Mouse (Mus musculus): ENCODE measurements around the gene Cdk4. TPM values are rescaled to one million over a fixed set of nuclear protein-coding genes. Genes with fewer than 3 reads are reported as not detected.

Cdk4 gene
- polyA plus RNA-seq, 1 experiment = 276 TPM

DNA sequence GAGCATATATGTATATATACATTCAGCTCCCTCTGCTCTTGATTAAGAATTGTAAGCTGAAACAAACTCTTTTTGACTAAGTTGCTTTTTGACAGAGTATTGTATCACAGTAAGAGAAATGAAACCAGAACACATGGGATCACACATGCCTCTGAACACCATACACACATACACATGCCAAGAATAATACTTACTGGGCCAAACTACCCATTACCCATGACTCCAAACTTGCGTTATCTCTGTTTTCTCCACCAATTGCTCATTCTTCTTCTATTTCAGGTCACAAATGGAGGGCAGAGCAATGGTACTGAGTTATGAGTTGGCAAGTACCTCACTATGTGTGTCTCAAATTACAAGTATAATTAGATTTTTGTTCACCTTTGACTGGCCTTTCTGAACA, 10.6 kb downstream of the Cdk4 start:
- H3K4me3 ChIP-seq = no peak overlapping the region
- no peak overlapping the region for H3ac ChIP-seq (ENCODE audit: control insufficient read depth, insufficient read length)
- H3K4me2 ChIP-seq (ENCODE audit: low read depth) = no peak overlapping the region
- peaks cover 8% of the 10 kb centered on the region for H3K27me3 ChIP-seq (ENCODE audit: control insufficient read depth, insufficient read depth, insufficient read length)
- TF ChIP-seq MAX (IDR thresholded peaks at IDR 0.05; ENCODE audit: low read depth) (no peak), REST (IDR thresholded peaks at IDR 0.05; ENCODE audit: insufficient read depth, insufficient read length) (no peak)
- H3K79me2 ChIP-seq (ENCODE audit: control insufficient read depth, insufficient read depth) = peaks cover 11% of the 10 kb centered on the region
- H3K36me3 ChIP-seq (ENCODE audit: control insufficient read depth, insufficient read depth) = no peaks in the 10 kb centered on the region

DNA sequence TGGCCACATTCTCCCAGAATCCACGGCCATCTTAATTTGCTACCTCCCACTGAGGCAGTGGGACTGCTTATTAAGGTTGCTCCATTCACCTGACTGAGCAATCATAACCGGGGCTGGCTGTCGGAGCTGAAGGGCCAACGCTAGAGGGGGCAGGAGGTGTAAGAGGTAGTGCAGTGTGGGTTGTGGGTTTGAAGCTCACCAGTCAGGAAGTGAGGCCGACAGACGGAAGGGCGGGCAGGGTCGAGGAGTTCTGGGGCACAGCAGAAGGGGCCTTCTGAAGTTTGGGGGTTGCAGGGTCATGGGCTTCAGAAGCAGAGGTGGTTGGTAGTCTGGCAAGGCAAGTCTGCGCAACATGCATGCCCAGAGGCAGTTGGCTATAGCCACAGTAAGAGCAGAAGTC, 11.7 kb downstream of the Cdk4 start, which contains the start of gene Agap2:
TSS of gene Agap2 (plus strand) at position 205 of the 400 bp plus-strand sequence.
- Histone ChIP-seq H3K36me3 (ENCODE audit: control insufficient read depth, insufficient read depth) (no peaks in the 10 kb centered on the region), H3K4me3 (no peak within 1 kb of the TSS), H3ac (ENCODE audit: control insufficient read depth, insufficient read length) (no peak within 1 kb of the TSS), H3K27me3 (ENCODE audit: control insufficient read depth, insufficient read depth, insufficient read length) (peaks cover 8% of the 10 kb centered on the region), H3K4me2 (ENCODE audit: low read depth) (no peak within 1 kb of the TSS), H3K79me2 (ENCODE audit: control insufficient read depth, insufficient read depth) (peaks cover under 1% of the 10 kb centered on the region)
- TF ChIP-seq SRF (IDR thresholded peaks at IDR 0.05; ENCODE audit: control insufficient read depth, insufficient read length, low read depth) (no peak), POLR2A (IDR thresholded peaks at IDR 0.05; ENCODE audit: insufficient read length, low read depth) (no peak), TCF3 (IDR thresholded peaks at IDR 0.05; ENCODE audit: insufficient read length, low read depth) (no peak)

DNA sequence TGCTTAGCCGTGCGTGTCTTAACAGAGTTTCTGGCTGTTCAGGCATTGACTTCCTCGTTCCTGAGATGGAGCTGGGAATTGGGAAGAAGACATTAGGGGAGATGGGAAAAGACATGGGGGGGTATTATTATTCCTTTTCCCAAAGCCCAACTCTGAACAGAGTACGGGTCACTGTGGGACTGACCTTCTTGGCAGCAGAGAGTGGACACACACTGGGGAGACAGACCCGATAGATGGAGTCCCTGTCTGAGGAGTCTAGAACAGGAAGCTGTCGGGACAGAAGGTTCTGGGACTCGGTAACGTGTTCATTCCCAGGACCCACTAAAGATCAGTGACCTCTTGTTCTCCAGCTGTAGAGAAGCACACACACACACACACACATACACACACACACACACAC, 12.3 kb downstream of the Cdk4 start:
- H3K27me3 ChIP-seq (ENCODE audit: control insufficient read depth, insufficient read depth, insufficient read length) = peaks cover 8% of the 10 kb centered on the region
- no peak overlapping the region for H3ac ChIP-seq (ENCODE audit: control insufficient read depth, insufficient read length)
- no peak for TF ChIP-seq MYOG (IDR thresholded peaks at IDR 0.05; ENCODE audit: control insufficient read depth in 1 of 3, insufficient read depth in 1 of 3, insufficient read length in 2 of 3, low read depth in 2 of 3)
- TF ChIP-seq POLR2A (IDR thresholded peaks at IDR 0.05; ENCODE audit: insufficient read length, low read depth) = no peak
- no peak for TF ChIP-seq REST (IDR thresholded peaks at IDR 0.05; ENCODE audit: insufficient read depth, insufficient read length)
- no peak for TF ChIP-seq TCF3 (IDR thresholded peaks at IDR 0.05; ENCODE audit: insufficient read length, low read depth)
- no peak overlapping the region for H3K4me2 ChIP-seq (ENCODE audit: low read depth)
- H3K36me3 ChIP-seq (ENCODE audit: control insufficient read depth, insufficient read depth) = no peaks in the 10 kb centered on the region
- H3K4me3 ChIP-seq = no peak overlapping the region
- H3K79me2 ChIP-seq (ENCODE audit: control insufficient read depth, insufficient read depth) = no peaks in the 10 kb centered on the region

DNA sequence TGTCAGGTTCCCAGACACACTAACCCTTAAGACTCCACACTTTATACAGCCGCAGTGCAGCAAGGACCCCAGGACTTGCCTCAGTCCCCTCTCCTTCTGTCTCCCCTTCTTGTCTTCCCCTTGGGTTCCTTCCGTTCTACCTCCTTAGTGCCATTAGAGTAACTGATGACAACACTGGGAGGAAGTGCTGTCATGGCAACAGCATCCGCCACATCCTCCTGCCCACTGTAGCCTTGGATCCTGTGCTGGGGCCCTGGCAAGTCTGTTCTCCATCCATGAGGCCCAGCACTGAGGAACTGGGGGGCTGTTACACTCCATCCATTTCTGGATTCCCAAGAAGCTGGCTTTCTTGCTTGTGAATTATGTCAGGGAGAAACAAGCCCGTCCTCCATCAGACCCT, 12.7 kb downstream of the Cdk4 start:
- Histone ChIP-seq H3K79me2 (ENCODE audit: control insufficient read depth, insufficient read depth) (no peaks in the 10 kb centered on the region), H3K36me3 (ENCODE audit: control insufficient read depth, insufficient read depth) (no peaks in the 10 kb centered on the region), H3ac (ENCODE audit: control insufficient read depth, insufficient read length) (no peak overlapping the region), H3K27me3 (ENCODE audit: control insufficient read depth, insufficient read depth, insufficient read length) (peaks cover 8% of the 10 kb centered on the region), H3K4me2 (ENCODE audit: low read depth) (no peak overlapping the region), H3K4me3 (no peak overlapping the region)
- no peak for TF ChIP-seq USF1 (IDR thresholded peaks at IDR 0.05; ENCODE audit: low read depth)
- TF ChIP-seq MYOG (IDR thresholded peaks at IDR 0.05; ENCODE audit: control insufficient read depth in 1 of 3, insufficient read depth in 1 of 3, insufficient read length in 2 of 3, low read depth in 2 of 3) = no peak
- TF ChIP-seq TCF12 (IDR thresholded peaks at IDR 0.05; ENCODE audit: insufficient read depth, poor library complexity, severe bottlenecking) = no peak
- TF ChIP-seq TCF3 (IDR thresholded peaks at IDR 0.05; ENCODE audit: insufficient read length, low read depth) = no peak
- TF ChIP-seq MAX (IDR thresholded peaks at IDR 0.05; ENCODE audit: low read depth) = no peak
- no peak for TF ChIP-seq SRF (IDR thresholded peaks at IDR 0.05; ENCODE audit: control insufficient read depth, insufficient read length, low read depth)
- no peak for TF ChIP-seq POLR2A (IDR thresholded peaks at IDR 0.05; ENCODE audit: insufficient read length, low read depth)
- TF ChIP-seq POLR2AphosphoS2 (IDR thresholded peaks at IDR 0.05; ENCODE audit: insufficient read length, low read depth) = no peak
- TF ChIP-seq MYOD1 (IDR thresholded peaks at IDR 0.05; ENCODE audit: control insufficient read depth in 1 of 3, insufficient read length in 2 of 3, low read depth in 2 of 3) = no peak
- no peak for TF ChIP-seq E2F4 (IDR thresholded peaks at IDR 0.05; ENCODE audit: insufficient read depth)
- TF ChIP-seq REST (IDR thresholded peaks at IDR 0.05; ENCODE audit: insufficient read depth, insufficient read length) = no peak
- TF ChIP-seq CEBPB (IDR thresholded peaks at IDR 0.05; ENCODE audit: insufficient read depth, poor library complexity, severe bottlenecking) = no peak

DNA sequence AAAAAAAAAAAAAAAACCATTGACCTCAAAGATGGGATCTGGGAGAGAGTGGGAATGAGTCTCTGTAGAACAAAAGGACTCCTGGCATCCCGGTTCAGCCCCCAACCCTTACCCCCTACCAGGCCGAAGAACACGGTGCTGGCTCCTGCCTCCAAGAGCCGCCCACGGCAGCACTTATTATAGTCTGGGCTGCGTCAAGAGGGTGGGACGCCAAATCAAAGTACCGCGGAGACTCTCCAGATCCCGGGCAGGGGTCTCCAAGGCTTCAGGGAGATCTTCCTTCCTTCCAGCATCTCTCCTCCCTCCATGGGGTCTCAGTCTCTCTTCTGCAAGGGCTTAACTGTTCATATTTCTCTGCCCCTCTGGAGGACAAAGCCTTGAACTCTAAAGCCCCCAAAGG, 14.2 kb downstream of the Cdk4 start:
- Histone ChIP-seq H3K36me3 (ENCODE audit: control insufficient read depth, insufficient read depth) (no peaks in the 10 kb centered on the region), H3K79me2 (ENCODE audit: control insufficient read depth, insufficient read depth) (no peaks in the 10 kb centered on the region), H3K4me2 (ENCODE audit: low read depth) (no peak overlapping the region), H3ac (ENCODE audit: control insufficient read depth, insufficient read length) (no peak overlapping the region), H3K27me3 (ENCODE audit: control insufficient read depth, insufficient read depth, insufficient read length) (peaks cover 8% of the 10 kb centered on the region), H3K4me3 (no peak overlapping the region)
- TF ChIP-seq SRF (IDR thresholded peaks at IDR 0.05; ENCODE audit: control insufficient read depth, insufficient read length, low read depth) (no peak), TCF3 (IDR thresholded peaks at IDR 0.05; ENCODE audit: insufficient read length, low read depth) (no peak), POLR2A (IDR thresholded peaks at IDR 0.05; ENCODE audit: insufficient read length, low read depth) (no peak), CEBPB (IDR thresholded peaks at IDR 0.05; ENCODE audit: insufficient read depth, poor library complexity, severe bottlenecking) (no peak), E2F4 (IDR thresholded peaks at IDR 0.05; ENCODE audit: insufficient read depth) (no peak), MYOD1 (IDR thresholded peaks at IDR 0.05; ENCODE audit: control insufficient read depth in 1 of 3, insufficient read length in 2 of 3, low read depth in 2 of 3) (no peak), TCF12 (IDR thresholded peaks at IDR 0.05; ENCODE audit: insufficient read depth, poor library complexity, severe bottlenecking) (no peak), POLR2AphosphoS2 (IDR thresholded peaks at IDR 0.05; ENCODE audit: insufficient read length, low read depth) (no peak), REST (IDR thresholded peaks at IDR 0.05; ENCODE audit: insufficient read depth, insufficient read length) (no peak), MAX (IDR thresholded peaks at IDR 0.05; ENCODE audit: low read depth) (no peak), MYOG (IDR thresholded peaks at IDR 0.05; ENCODE audit: control insufficient read depth in 1 of 3, insufficient read depth in 1 of 3, insufficient read length in 2 of 3, low read depth in 2 of 3) (no peak), USF1 (IDR thresholded peaks at IDR 0.05; ENCODE audit: low read depth) (no peak)

All from myocyte (in vitro differentiated cells).